Mouse (Mus musculus): ENCODE measurements around the gene Tubb4a. TPM values are rescaled to one million over a fixed set of nuclear protein-coding genes. Genes with fewer than 3 reads are reported as not detected.
"Not testable (repeated sequence)": the region's sequence is repeated elsewhere in the genome, so short reads cannot be mapped to it uniquely, and the experiment has no call there.

Gene Tubb4a
- total RNA-seq (2017): 0.37 and 0.70 TPM in 2 replicates

DNA sequence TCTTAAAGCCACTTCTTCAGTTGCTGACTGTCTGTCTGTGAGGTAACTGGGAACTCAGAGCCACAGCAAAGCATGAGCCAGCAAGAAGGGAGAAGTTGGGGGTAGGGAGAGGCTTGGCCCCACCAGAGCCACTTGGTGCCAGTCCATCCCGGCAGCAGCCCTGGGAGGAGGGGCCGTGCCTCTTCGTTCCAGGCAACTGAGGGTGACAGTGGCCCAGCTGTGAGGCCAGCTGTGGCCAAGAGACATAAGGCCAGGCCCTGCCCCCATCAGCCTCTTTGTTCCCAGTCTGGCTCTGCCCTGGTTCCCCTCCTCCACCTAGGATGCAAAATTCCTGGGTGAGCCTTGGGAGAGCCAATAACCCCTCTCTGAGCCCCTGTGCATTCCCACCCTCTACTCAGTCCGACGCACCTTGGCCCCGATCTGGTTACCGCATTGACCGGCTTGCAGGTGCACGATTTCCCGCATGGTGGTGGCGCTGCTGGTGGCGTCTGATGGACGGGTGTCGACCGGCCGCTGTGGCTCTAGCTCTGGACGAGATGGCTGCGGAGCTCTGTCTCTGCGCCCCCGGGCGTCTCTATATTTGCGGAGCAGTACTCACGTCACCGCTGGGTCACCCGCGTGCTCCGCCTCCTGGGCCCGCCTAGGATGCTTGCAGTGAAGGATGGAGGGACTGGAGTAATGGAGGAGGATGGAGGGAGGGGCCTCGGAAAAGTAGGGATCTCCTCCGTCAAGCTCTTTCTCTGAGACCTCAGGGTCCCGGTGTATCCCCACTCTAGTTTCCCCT, at the start of gene Tubb4a:
Gene Tubb4a, minus strand, starts transcription at position 734 of the 784 bp plus-strand sequence.
- no peak for ATAC-seq (ENCODE audit: extremely low read depth, insufficient number of reproducible peaks, low FRiP score, poor library complexity, severe bottlenecking)

DNA sequence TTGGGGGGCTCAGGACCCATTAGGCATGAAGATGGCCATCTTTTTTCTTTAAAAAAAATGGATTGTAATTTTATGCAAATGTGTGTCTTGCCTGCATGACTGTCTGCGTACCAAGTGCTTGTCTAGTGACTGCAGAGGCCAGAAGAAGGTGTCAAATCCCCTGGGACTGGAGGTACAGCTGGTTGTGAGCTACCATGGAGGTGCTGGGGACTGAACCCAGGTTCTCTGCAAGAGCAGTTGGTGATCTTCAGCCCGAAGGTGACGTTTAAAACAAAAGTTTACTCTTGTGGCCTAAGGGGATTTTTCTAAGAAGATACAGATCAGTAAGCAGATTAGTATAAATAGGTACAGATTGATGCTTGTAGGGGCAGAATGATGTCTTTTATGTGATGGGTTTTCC, 48.1 kb upstream of the Tubb4a start:
- ATAC-seq (ENCODE audit: extremely low read depth, insufficient number of reproducible peaks, low FRiP score, poor library complexity, severe bottlenecking): no peak

DNA sequence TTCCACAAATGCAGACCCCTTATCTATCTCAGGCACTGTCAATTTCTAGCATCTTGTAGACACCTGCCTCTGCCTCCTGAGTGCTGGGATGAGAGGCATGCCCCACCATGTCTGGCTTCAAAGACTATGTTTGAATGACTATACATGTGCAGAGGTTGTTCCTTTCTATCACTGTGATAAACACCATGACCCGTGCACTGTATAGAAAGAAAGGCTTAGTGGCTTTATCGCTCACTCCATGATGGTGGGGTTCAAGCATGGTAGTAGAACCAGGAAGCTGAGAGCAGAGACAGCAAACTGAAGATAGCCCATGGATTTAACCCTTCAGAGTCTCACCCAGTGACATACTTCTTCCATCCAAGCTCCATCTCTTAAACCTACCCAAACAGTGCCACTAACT, 47.1 kb upstream of the Tubb4a start:
- ATAC-seq (ENCODE audit: extremely low read depth, insufficient number of reproducible peaks, low FRiP score, poor library complexity, severe bottlenecking): no peak

DNA sequence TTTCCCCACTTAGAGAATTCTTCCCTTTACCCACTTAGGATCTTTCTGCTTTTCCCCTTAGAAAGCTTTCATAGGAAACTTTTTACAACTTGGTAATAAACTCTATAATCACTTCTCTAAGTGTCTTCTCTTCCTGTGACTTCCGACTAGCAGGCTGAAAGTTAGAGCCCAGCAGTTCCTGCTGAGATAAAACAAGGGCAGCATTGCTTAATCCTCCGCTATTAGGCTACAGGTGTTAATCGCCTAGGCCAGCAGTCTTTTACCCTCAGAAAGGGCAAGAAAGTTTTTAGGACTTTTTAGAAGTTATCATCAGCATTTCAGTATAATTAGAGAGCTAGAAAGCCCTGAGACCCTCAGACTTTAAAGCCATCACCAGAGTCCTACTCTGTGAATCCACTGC, 46.4 kb upstream of the Tubb4a start:
- not testable (repeated sequence) for ATAC-seq (ENCODE audit: extremely low read depth, insufficient number of reproducible peaks, low FRiP score, poor library complexity, severe bottlenecking)

DNA sequence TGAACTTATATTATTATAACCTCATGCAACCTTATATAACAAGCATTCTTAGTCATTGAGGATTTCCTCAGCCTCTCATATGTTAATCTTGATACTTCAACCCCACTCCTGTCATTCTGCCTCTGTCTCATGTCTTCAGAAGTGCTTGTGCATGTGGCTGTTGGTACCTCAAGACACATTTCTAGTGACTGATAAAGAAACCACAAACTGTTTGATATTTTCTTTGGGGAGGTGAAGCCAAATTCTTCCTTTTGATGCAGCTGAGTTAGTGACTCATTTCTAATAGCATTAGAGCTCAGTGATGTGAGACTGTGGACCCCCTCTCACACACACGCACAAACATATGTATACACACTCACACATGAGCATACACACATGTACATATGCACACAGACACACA, 44.2 kb upstream of the Tubb4a start:
- ATAC-seq (ENCODE audit: extremely low read depth, insufficient number of reproducible peaks, low FRiP score, poor library complexity, severe bottlenecking): no peak

DNA sequence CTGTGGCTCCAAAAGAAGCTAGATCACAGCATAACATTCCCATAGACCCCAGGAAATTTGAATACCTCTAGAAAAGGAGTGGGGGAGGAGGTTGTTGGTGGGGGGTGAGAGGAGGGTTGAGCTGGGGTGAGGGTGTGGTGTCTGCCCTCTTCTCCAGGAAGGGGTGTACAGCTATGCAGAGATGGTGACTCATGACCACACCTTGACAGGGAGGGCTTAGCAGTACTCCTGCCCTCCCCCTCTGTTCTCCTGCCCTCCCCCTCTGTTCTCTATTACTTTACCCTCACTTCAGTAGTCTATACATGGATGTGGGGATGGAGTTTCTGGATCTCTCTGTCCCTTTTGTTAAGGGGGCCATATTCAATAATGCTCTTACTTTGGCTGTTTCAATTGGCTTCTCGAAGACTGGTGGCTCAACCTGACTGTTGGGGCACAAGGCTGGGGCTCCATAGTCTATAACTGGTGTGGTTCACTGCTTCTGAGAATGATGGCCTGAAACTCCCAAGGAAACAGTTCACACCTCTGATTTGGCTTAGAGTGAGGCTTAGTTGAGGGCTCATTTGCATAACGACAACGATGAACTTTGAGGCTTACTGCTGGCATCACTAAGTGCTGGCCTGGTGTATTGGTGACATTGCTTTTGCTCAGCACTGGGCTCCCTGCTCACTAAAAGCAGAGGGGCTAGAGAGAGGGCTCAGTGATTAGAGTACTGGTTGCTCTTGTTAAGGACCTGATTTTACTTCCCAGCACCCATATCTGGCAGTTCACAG, 38.5 kb upstream of the Tubb4a start:
- no peak for ATAC-seq (ENCODE audit: extremely low read depth, insufficient number of reproducible peaks, low FRiP score, poor library complexity, severe bottlenecking)

DNA sequence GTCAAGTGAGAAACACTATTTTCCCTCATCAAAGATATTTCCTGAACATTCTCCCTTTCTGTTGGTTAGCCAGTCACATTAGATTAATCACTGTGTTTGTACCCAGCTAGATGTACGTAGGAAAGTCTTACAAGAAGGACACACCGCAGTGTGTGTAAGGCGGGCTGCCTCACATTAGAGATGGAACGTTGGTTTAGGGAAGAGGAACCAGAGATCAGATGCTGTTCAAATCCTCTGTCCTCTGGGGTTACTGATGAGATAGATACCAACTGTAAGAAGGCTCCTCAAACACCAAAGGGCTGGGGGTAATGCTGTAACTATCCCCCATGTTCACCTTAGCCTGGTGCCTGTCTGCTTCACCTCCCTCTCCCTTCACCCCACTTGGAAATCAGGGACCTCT, 37.2 kb upstream of the Tubb4a start:
- no peak for ATAC-seq (ENCODE audit: extremely low read depth, insufficient number of reproducible peaks, low FRiP score, poor library complexity, severe bottlenecking)

DNA sequence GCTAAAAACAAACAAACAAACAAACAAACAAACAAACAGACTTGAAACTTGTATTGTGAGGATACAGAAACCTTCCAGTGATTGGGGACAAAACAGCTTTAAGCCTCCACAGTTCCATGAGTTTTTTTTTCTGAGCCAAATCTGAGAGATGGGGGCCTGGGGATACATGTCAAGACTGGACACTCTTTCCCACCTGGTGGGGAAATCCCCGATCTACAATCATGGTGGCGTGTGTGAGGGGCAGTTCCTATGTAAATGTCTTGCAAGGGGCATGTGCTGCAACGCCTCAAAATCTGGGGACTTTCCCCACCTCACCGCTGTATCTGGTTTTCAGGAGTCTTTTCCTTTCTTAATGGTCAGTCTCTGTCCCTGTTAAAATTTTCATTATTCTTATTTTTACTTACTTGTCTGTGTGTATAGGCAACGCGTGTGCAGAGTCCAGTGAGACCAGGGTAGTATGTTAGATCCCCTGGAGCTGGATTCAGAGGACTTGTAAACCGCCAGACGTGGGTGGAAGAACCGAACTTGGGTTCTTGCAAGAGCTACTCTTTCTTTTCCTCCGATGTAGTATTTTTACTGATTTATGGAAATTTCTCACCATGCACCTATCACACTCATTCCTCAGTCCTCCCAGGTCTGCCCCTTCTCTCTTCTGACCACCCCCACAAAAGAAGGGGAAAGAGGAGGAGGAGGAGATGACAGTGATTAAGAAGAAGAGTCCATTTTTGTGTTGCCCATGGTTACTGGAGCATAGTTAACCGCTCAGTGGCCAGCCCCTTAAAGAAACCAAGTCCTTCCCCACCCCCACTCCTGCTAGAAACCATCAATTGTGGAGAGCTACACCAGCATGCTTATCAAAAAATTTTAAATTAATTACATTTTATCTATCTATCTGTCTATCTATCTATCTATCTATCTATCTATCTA, 35.9 kb upstream of the Tubb4a start:
- ATAC-seq (ENCODE audit: extremely low read depth, insufficient number of reproducible peaks, low FRiP score, poor library complexity, severe bottlenecking): no peak

DNA sequence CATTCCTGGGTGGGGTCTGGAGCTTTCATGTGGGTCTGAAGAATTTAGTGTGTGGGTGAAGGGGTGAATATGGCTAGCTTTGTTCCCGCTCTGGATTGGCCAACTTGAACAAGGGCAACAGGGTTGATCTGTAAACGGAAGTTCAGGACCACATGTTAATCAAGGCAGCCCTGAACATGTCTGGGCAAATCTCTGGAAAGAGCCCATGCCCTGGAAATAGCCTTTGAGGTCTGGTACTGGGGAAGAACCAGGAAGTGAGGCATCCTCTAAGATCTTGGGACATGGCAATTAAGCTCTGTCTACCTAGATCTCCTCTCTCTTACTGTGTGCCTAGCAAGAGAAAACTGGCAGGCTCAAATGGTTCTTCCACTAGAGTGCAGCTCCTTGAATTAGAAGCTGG, 34.3 kb upstream of the Tubb4a start:
- no peak for ATAC-seq (ENCODE audit: extremely low read depth, insufficient number of reproducible peaks, low FRiP score, poor library complexity, severe bottlenecking)

DNA sequence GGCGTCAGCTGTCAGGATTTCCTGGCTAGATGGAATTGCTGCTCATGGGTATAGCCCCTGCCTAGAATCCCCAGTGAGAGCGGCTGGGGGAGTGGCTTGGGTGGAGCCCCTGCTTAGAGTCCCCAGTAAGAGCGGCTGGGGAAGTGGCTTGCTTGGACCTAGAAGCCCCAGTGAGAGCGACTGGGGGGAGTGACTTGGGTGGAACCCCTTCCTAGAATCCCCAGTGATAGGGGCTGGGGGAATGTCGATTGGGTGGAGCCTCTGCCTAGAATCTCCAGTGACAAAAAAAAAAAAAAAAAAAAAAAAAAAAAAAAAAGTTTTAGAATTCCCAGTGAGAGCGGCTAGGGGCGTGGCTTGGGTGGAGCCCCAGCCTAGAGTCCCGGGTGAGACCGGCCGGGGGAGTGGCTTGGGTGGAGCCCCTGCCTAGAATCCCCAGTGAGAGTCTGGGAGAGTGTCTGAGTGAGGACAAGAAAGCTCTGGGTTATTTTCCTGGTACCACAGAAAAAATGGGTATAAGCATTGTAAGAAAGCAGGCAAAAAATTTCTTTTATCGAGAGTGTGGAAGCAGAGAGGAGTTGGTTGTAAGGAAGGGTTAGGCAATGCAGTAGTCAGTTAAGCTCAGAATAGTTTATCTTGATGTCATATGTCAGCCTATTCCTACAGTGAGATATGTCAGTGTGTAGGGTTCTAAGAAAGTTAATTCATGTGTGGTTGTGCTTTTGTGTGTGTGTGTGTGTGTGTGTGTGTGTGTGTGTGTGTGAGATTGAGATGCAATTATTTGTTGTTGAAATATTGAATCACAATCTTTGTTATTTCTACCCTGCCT, 31.2 kb upstream of the Tubb4a start:
- ATAC-seq (ENCODE audit: extremely low read depth, insufficient number of reproducible peaks, low FRiP score, poor library complexity, severe bottlenecking): no peak

DNA sequence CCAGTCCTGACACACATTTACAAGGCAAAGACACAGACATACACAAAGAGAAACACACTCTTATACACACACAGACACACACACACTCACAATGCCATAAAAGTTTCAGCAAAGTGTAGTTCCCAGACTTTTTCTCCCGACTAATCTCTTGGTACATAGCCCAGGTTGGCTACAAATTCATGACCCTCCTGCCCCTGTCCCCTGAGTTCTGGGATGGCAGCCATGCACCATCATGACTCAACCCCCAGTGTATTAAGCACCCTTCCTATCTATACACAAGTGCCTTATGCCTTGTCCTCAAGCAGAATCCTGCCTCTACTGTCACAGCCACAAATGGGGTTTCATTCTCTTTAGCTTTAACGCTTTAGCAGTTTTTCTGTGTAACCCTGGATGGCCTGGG, 29.2 kb upstream of the Tubb4a start:
- ATAC-seq (ENCODE audit: extremely low read depth, insufficient number of reproducible peaks, low FRiP score, poor library complexity, severe bottlenecking): no peak

DNA sequence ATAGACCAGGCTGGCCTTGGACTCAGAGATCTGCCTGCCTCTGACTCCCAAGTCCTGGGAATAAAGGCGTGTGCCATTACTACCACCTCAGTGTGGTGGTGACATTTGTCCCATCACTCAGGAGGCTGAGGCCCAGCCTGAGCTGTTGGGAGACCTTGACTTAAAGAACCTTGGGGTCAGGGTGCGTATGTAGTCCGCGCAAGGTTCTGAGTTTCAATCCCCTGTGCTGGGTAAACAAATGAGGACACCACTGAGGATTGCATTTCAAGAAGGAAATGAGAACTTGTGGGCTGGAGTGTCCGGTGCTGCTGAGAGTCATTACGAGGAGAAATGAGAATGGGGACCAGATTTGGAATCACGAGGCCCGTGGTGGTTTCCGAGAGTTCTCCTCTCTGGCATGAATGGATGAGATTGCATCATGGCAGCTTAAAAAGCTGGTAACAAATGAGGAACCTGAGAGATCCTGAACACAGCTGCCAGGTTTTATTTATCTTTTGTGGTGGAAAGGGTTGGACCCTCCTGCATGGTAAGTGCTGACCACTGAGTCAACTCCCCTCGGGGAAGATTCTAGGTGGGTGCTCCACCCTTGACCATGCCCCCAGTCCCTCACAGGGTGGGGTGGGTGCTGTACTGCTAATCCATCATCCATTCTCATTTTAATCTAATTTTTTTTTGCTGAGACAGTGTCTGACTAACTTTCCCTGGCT, 25.3 kb upstream of the Tubb4a start:
- no peak for ATAC-seq (ENCODE audit: extremely low read depth, insufficient number of reproducible peaks, low FRiP score, poor library complexity, severe bottlenecking)

DNA sequence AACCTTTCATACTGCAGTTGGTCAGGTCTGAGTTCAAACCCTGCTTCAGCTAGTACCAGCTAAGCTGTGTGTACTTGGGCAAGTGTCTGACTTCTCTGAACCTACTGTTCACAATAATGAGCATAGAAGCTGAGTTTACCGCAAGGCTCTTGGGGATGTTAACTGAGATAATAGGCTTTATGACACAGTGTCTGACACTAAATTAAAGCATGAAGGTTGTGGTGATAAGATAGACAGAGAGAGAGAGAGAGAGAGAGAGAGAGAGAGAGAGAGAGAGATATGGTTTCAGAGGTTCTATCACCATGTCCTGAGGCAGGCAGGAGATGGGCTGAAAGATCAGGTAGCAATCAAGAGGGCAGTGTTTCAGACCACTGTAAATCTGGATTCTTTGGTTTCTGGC, 22.4 kb upstream of the Tubb4a start:
- no peak for ATAC-seq (ENCODE audit: extremely low read depth, insufficient number of reproducible peaks, low FRiP score, poor library complexity, severe bottlenecking)

DNA sequence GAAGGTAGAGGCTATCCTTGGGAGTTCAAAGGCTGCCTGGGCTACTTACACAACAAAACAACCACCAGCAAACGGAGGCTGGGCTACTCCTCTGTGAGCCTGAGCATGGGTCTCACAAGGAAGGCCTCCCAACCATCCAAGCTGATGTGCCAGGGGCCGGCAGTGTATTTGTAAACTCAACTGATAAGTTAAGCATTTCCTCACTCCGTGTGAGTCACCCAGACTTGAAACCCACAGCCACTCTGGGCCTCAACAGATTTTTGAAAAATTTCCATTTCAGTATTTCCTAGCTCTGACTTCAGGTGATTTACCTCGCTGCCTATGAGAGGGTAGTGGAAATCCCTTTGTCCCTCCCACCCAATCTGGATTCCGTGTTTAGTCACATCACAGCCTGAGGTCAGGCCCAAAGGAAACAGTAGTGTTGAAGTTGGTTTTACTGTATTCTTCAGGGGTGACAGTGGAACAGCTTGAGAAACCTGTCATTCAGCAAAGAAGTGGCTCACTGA, 21.1 kb upstream of the Tubb4a start:
- ATAC-seq (ENCODE audit: extremely low read depth, insufficient number of reproducible peaks, low FRiP score, poor library complexity, severe bottlenecking): no peak

DNA sequence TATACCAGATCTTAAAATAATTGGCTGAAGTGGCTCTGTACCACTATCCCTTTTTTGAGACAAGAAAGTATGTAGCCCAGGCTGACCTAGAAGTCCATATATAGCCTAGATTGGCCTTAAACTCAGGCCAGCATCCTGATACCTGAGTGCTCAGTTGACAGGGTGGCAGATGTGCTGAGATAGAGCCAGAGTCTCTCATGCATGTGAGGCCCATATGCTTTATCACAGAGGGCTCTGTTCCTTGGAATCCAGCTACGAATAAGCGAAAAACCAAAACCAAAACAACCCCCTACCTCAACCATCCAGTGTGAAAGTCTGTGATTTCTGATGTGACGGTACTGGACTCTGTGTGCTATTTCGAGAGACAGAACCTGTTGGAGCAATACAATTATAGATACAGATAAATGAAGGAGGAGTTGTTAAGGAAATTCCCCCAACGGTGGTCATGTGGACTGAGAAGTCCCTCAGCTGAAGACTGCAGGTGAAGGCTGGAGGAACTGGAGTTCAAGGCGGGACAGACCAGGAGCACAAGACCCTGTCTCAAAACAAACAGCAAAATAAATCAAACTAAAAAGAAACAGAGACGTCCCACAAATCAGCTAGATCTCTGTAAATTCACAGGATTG, 20.6 kb upstream of the Tubb4a start:
- no peak for ATAC-seq (ENCODE audit: extremely low read depth, insufficient number of reproducible peaks, low FRiP score, poor library complexity, severe bottlenecking)

DNA sequence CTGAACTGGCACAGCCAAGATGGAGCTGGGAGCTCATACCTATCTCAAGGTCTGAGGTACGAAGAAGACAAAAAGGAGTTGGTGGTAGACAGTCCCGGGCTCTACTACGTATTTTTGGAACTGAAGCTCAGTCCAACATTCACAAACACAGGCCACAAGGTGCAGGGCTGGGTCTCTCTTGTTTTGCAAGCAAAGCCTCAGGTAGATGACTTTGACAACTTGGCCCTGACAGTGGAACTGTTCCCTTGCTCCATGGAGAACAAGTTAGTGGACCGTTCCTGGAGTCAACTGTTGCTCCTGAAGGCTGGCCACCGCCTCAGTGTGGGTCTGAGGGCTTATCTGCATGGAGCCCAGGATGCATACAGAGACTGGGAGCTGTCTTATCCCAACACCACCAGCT, 19.5 kb upstream of the Tubb4a start:
- ATAC-seq (ENCODE audit: extremely low read depth, insufficient number of reproducible peaks, low FRiP score, poor library complexity, severe bottlenecking): no peak

DNA sequence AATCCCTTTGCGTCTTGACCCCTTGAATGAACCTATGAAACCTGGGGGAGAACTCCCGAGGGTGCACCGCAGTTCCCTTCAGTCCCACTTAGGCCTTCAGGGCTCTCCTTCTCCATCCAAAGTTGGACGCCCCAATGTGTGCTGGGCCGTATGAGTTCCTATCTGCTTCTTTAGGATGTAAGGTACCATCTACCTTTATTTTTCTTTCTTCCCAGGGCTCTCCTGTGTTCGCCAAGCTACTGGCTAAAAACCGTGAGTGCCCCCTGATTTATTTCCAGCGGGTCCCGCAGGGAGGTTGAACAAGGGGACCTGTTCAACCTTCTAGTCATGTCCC, 18.4 kb upstream of the Tubb4a start:
- no peak for ATAC-seq (ENCODE audit: extremely low read depth, insufficient number of reproducible peaks, low FRiP score, poor library complexity, severe bottlenecking)

Data from neutrophil, adult 5-6 weeks (primary cell).